Comparison of ENCODE assay signal across 8 mouse cellular contexts in genomic region chr5:24348546-24348945, GRCm38 (mm10). TPM values are rescaled to one million over a fixed set of nuclear protein-coding genes. Genes with fewer than 3 reads are reported as not detected.
DNase-seq lines count a peak whose midpoint lies in the region; ATAC-seq and TF ChIP-seq lines count a peak whose summit lies in the region.

No protein-coding gene starts in this region.

- WGBS in forebrain, embryonic 12.5 days = 0% methylated on average over 30 of the region's 30 CpGs
- WGBS in kidney, postnatal 0 days = under 1% methylated on average over 30 of the region's 30 CpGs
- under 1% methylated on average over 29 of the region's 30 CpGs for WGBS in midbrain, embryonic 11.5 days

- H3K4me3 ChIP-seq in ES-E14 (ENCODE audit: insufficient read depth in 1 of 2, low read depth in 1 of 2, low read length in 2 of 2, poor library complexity in 1 of 2, severe bottlenecking in 1 of 2) = peak overlapping the region; percentile 64 to 69
- H3K4me3 ChIP-seq in forebrain, embryonic 12.5 days (replicated peaks) = peak overlapping the region; percentile 53
- H3K4me3 ChIP-seq in kidney, postnatal 0 days (replicated peaks; ENCODE audit: low read depth, low read length) = peak overlapping the region; percentile 43
- peak overlapping the region; percentile 46 for H3K4me3 ChIP-seq in midbrain, embryonic 11.5 days (ENCODE audit: low read depth, low read length)

- H3K4me2 ChIP-seq in forebrain, embryonic 12.5 days = peak overlapping the region; percentile 99
- peak overlapping the region; percentile 92 for H3K4me2 ChIP-seq in kidney, postnatal 0 days (ENCODE audit: low read length)
- peak overlapping the region; percentile 73 for H3K4me2 ChIP-seq in midbrain, embryonic 11.5 days

- no peaks in the 10 kb centered on the region for H3K9me3 ChIP-seq in ES-E14 (ENCODE audit: control insufficient read depth, insufficient read depth, low read depth, low read length)
- H3K9me3 ChIP-seq in forebrain, embryonic 12.5 days = no peaks in the 10 kb centered on the region
- H3K9me3 ChIP-seq in kidney, postnatal 0 days (replicated peaks; ENCODE audit: low read length) = no peaks in the 10 kb centered on the region
- no peaks in the 10 kb centered on the region for H3K9me3 ChIP-seq in midbrain, embryonic 11.5 days (ENCODE audit: control insufficient read depth, low read length)

- DNase-seq in CD4-positive, CD25-positive, alpha-beta regulatory T cell, adult 2 months (ENCODE audit: low read depth, low spot score) = peak; percentile 64
- no peak for DNase-seq in ES-E14 (ENCODE audit: low read depth, low spot score)
- no peak for DNase-seq in kidney, postnatal 0 days (ENCODE audit: low spot score)
- DNase-seq in midbrain, embryonic 11.5 days (ENCODE audit: low spot score, missing footprints) = no peak
- peak; percentile 67 to 68 for DNase-seq in thymus, postnatal 10 days (ENCODE audit: low spot score in 2 of 2)
- no peak for DNase-seq in gastrocnemius, adult 8-10 months (ENCODE audit: low spot score in 2 of 2)

- no peaks in the 10 kb centered on the region for H3K36me3 ChIP-seq in ES-E14 (ENCODE audit: control insufficient read depth, insufficient read depth, low read length, poor library complexity, severe bottlenecking)
- H3K36me3 ChIP-seq in forebrain, embryonic 12.5 days (replicated peaks) = no peaks in the 10 kb centered on the region
- H3K36me3 ChIP-seq in kidney, postnatal 0 days (ENCODE audit: insufficient read depth, low read length) = no peaks in the 10 kb centered on the region
- H3K36me3 ChIP-seq in midbrain, embryonic 11.5 days (ENCODE audit: control insufficient read depth, insufficient read depth, low read length) = no peaks in the 10 kb centered on the region

- peak overlapping the region; percentile 25; the same call in 1 of the 2 replicates for H3K9ac ChIP-seq in ES-E14 (ENCODE audit: insufficient read depth, low read depth, low read length, poor library complexity, severe bottlenecking)
- H3K9ac ChIP-seq in forebrain, embryonic 12.5 days = peak overlapping the region; percentile 62
- 0 out of 2 replicates have a peak overlapping the region, but pooled peaks have one; percentile 35 for H3K9ac ChIP-seq in kidney, postnatal 0 days (ENCODE audit: low read depth, low read length)
- peak overlapping the region; percentile 62 for H3K9ac ChIP-seq in midbrain, embryonic 11.5 days (ENCODE audit: low read length)

- peaks cover 49% of the 10 kb centered on the region for H3K27me3 ChIP-seq in forebrain, embryonic 12.5 days
- H3K27me3 ChIP-seq in kidney, postnatal 0 days (ENCODE audit: insufficient read depth, low read length) = no peaks in the 10 kb centered on the region
- H3K27me3 ChIP-seq in midbrain, embryonic 11.5 days (ENCODE audit: control insufficient read depth, insufficient read depth, low read length) = peaks cover 19% of the 10 kb centered on the region

- in situ Hi-C loops in ES-E14 (cut with MboI; ENCODE audit: low sequenced_read_pairs in 2 of 2, unreplicated experiment in 2 of 2) = no loop called here

- H3K27ac ChIP-seq in ES-E14 (ENCODE audit: insufficient read depth, low read depth, low read length, poor library complexity, severe bottlenecking) = no peak overlapping the region
- peak overlapping the region; percentile 66; the same call in 1 of the 2 replicates for H3K27ac ChIP-seq in forebrain, embryonic 12.5 days
- no peak overlapping the region for H3K27ac ChIP-seq in kidney, postnatal 0 days
- H3K27ac ChIP-seq in midbrain, embryonic 11.5 days (ENCODE audit: low read depth, low read length) = no peak overlapping the region

- TF ChIP-seq CTCF in kidney, postnatal 0 days (IDR thresholded peaks at IDR 0.05; ENCODE audit: low read depth) = no peak

- ATAC-seq in CD4-positive, CD25-positive, alpha-beta regulatory T cell, adult 4 months = no peak
- ATAC-seq in forebrain, embryonic 12.5 days (ENCODE audit: low FRiP score) = no peak
- no peak for ATAC-seq in kidney, postnatal 0 days (replicated peaks; ENCODE audit: low FRiP score, low read depth)
- no peak for ATAC-seq in midbrain, embryonic 11.5 days (ENCODE audit: low FRiP score)

- peaks cover 2 to 29% of the 10 kb centered on the region in 2 experiments; a peak in 3 of 4 replicates for H3K4me1 ChIP-seq in ES-E14 (ENCODE audit: control insufficient read depth in 2 of 2, insufficient read depth in 2 of 2, low read length in 2 of 2, poor library complexity in 1 of 2)
- peaks cover 78% of the 10 kb centered on the region for H3K4me1 ChIP-seq in forebrain, embryonic 12.5 days
- peaks cover 22% of the 10 kb centered on the region for H3K4me1 ChIP-seq in kidney, postnatal 0 days (replicated peaks; ENCODE audit: insufficient read depth, low read length)
- H3K4me1 ChIP-seq in midbrain, embryonic 11.5 days (ENCODE audit: control insufficient read depth, insufficient read depth, low read length) = peaks cover 51% of the 10 kb centered on the region

TF ChIP-seq in ES-E14, 5 proteins besides CTCF, POLR2A, EP300 and RAD21:
- TF ChIP-seq ZNF384 (IDR thresholded peaks at IDR 0.05; ENCODE audit: low read depth, low read length) (no peak), HCFC1 (IDR thresholded peaks at IDR 0.05; ENCODE audit: borderline replicate concordance, insufficient read depth, low read length) (no peak)

RNA-seq across cellular contexts. Expression of gene Kcnh2, which starts 2.9 kb away (rescaled TPM):
- polyA plus RNA-seq in CD4-positive, CD25-positive, alpha-beta regulatory T cell, adult 4 months (2017; shearing (Covaris generic)) = 1 to 10 TPM in 1 of 2 experiments, under 1 TPM in 1; 0.30 to 1.2 TPM
- total RNA-seq in ES-E14 (2012; rRNA removed) = 6.5 and 7.7 TPM in 2 replicates
- 9.8 and 10.1 TPM in 2 replicates for polyA plus RNA-seq in forebrain, embryonic 12.5 days (2016; fragmentation: Nextera tagmentation; extraction: Ambion mirVana)
- 3.9 and 4.4 TPM in 2 replicates for polyA plus RNA-seq in kidney, postnatal 0 days (2015; fragmentation: Nextera tagmentation; extraction: Ambion mirVana)
- polyA plus RNA-seq in midbrain, embryonic 11.5 days (2014; fragmentation: Nextera tagmentation; extraction: Ambion mirVana) = 12.5 and 16.2 TPM in 2 replicates
- total RNA-seq in gastrocnemius, adult 8-10 months (2022) = 1 to 10 TPM in 2 of 4 experiments, under 1 TPM in 2; 0.54 to 1.8 (median 1.2) TPM

RNA-seq across cellular contexts. Expression of gene Nos3, which starts 16.1 kb away (rescaled TPM):
- polyA plus RNA-seq in CD4-positive, CD25-positive, alpha-beta regulatory T cell, adult 4 months (2017; shearing (Covaris generic)) = under 1 TPM; 0.08 to 0.14 TPM
- 2.2 and 5.8 TPM in 2 replicates for total RNA-seq in ES-E14 (2012; rRNA removed)
- polyA plus RNA-seq in forebrain, embryonic 12.5 days (2016; fragmentation: Nextera tagmentation; extraction: Ambion mirVana) = 7.1 and 7.2 TPM in 2 replicates
- 12.8 and 14.0 TPM in 2 replicates for polyA plus RNA-seq in kidney, postnatal 0 days (2015; fragmentation: Nextera tagmentation; extraction: Ambion mirVana)
- polyA plus RNA-seq in midbrain, embryonic 11.5 days (2014; fragmentation: Nextera tagmentation; extraction: Ambion mirVana) = 4.9 and 5.5 TPM in 2 replicates
- 1 to 10 TPM; 3.2 to 5.8 (median 4.0) TPM for total RNA-seq in gastrocnemius, adult 8-10 months (2022)

RNA-seq across cellular contexts. Expression of gene Atg9b, which starts 43.4 kb away (rescaled TPM):
- polyA plus RNA-seq in CD4-positive, CD25-positive, alpha-beta regulatory T cell, adult 4 months (2017; shearing (Covaris generic)) = 1 to 10 TPM; 2.2 to 3.2 TPM
- total RNA-seq in ES-E14 (2012; rRNA removed) = 3.7 and 8.2 TPM in 2 replicates
- polyA plus RNA-seq in forebrain, embryonic 12.5 days (2016; fragmentation: Nextera tagmentation; extraction: Ambion mirVana) = 0.34 and 0.53 TPM in 2 replicates
- 0.59 and 0.60 TPM in 2 replicates for polyA plus RNA-seq in kidney, postnatal 0 days (2015; fragmentation: Nextera tagmentation; extraction: Ambion mirVana)
- polyA plus RNA-seq in midbrain, embryonic 11.5 days (2014; fragmentation: Nextera tagmentation; extraction: Ambion mirVana) = 0.40 and 0.66 TPM in 2 replicates
- under 1 TPM in 1 of 4 experiments, not detected in 3; 0.22 TPM for total RNA-seq in gastrocnemius, adult 8-10 months (2022)

RNA-seq across cellular contexts. Expression of gene Abcb8, which starts 44.9 kb away (rescaled TPM):
- polyA plus RNA-seq in CD4-positive, CD25-positive, alpha-beta regulatory T cell, adult 4 months (2017; shearing (Covaris generic)) = 10 to 100 TPM; 16.1 to 44.6 TPM
- total RNA-seq in ES-E14 (2012; rRNA removed) = 46.5 and 70.5 TPM in 2 replicates
- 43.6 and 47.4 TPM in 2 replicates for polyA plus RNA-seq in forebrain, embryonic 12.5 days (2016; fragmentation: Nextera tagmentation; extraction: Ambion mirVana)
- 48.6 and 51.7 TPM in 2 replicates for polyA plus RNA-seq in kidney, postnatal 0 days (2015; fragmentation: Nextera tagmentation; extraction: Ambion mirVana)
- polyA plus RNA-seq in midbrain, embryonic 11.5 days (2014; fragmentation: Nextera tagmentation; extraction: Ambion mirVana) = 32.5 and 34.1 TPM in 2 replicates
- 10 to 100 TPM; 34.7 to 40.0 (median 38.8) TPM for total RNA-seq in gastrocnemius, adult 8-10 months (2022)

Comparison
In these comparisons a context has a peak if more than half of its experiments do, and no peak if none do; other contexts are left out.
1. DNase-seq: peak in CD4-positive, CD25-positive, alpha-beta regulatory T cell, adult 2 months (single experiment) and thymus, postnatal 10 days (2 of 2); none in ES-E14 (single experiment), kidney, postnatal 0 days (single experiment), midbrain, embryonic 11.5 days (single experiment) and gastrocnemius, adult 8-10 months (0 of 2).
2. Peak in every context shown above with its lines, with median percentiles within 50 percentile points of each other: H3K4me3 ChIP-seq, H3K9ac ChIP-seq and H3K4me2 ChIP-seq.